Mouse (Mus musculus): ENCODE measurements at regions not wholly inside any gene's neighbourhood (a gene's known extent, or its start where the extent isn't known, plus 50 kb on each side); places are given as distances from the start of the nearest gene placed in this dataset.
"Not testable (repeated sequence)": the region's sequence is repeated elsewhere in the genome, so short reads cannot be mapped to it uniquely, and the experiment has no call there.

DNA sequence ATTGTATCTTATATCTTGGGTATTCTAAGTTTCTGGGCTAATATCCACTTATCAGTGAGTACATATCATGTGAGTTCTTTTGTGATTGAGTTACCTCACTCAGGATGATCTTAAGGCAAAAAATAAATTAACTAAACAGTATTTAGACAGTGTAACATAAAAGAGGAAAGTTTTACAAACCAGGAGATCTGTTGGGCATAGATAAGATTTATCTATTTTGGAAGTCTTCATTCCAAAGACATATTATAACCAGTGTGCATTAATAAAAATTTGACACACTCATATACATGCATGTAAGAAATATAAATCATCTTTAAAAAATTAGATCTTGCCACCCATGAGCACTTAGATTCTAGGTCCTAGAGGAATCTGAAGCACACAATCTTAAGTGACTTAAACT, 343.9 kb upstream of the Fam174a start:
- Histone ChIP-seq H3K4me3 (no peak overlapping the region), H3K27ac (no peak overlapping the region)
- DNase-seq (ENCODE audit: extremely low spot score in 1 of 2, low spot score in 2 of 2) = no peak
- intact Hi-C loops (cut with DNase I) = no loop called here
- no peak for TF ChIP-seq CTCF (IDR thresholded peaks at IDR 0.05)

- intact Hi-C loops (cut with DNase I) = no loop called here
- H3K4me3 ChIP-seq = no peak overlapping the region
- H3K27ac ChIP-seq = no peak overlapping the region
- TF ChIP-seq CTCF (IDR thresholded peaks at IDR 0.05) = no peak
- DNase-seq (ENCODE audit: extremely low spot score in 1 of 2, low spot score in 2 of 2) = no peak
Observed at GRCm38 (mm10) chr1:94970103-94970759, 343.2 kb upstream of the Fam174a start.

- no peak overlapping the region for H3K27ac ChIP-seq
- H3K4me3 ChIP-seq = no peak overlapping the region
- intact Hi-C loops (cut with DNase I) = no loop called here
- DNase-seq (ENCODE audit: extremely low spot score in 1 of 2, low spot score in 2 of 2) = no peak
- no peak for TF ChIP-seq CTCF (IDR thresholded peaks at IDR 0.05)
Observed at GRCm38 (mm10) chr1:94993338-94993737, 320.1 kb upstream of the Fam174a start.

GRCm38 (mm10) chr1:95003900-95004299, 309.5 kb upstream of the Fam174a start:
- no peak for TF ChIP-seq CTCF (IDR thresholded peaks at IDR 0.05)
- Histone ChIP-seq H3K4me3 (no peak overlapping the region), H3K27ac (no peak overlapping the region)
- intact Hi-C loops (cut with DNase I) = no loop called here
- DNase-seq (ENCODE audit: extremely low spot score in 1 of 2, low spot score in 2 of 2) = no peak

- H3K4me3 ChIP-seq = no peak overlapping the region
- intact Hi-C loops (cut with DNase I) = no loop called here
- no peak overlapping the region for H3K27ac ChIP-seq
- no peak for TF ChIP-seq CTCF (IDR thresholded peaks at IDR 0.05)
- no peak for DNase-seq (ENCODE audit: extremely low spot score in 1 of 2, low spot score in 2 of 2)
Observed at GRCm38 (mm10) chr1:95030579-95030978, 282.8 kb upstream of the Fam174a start.

DNA sequence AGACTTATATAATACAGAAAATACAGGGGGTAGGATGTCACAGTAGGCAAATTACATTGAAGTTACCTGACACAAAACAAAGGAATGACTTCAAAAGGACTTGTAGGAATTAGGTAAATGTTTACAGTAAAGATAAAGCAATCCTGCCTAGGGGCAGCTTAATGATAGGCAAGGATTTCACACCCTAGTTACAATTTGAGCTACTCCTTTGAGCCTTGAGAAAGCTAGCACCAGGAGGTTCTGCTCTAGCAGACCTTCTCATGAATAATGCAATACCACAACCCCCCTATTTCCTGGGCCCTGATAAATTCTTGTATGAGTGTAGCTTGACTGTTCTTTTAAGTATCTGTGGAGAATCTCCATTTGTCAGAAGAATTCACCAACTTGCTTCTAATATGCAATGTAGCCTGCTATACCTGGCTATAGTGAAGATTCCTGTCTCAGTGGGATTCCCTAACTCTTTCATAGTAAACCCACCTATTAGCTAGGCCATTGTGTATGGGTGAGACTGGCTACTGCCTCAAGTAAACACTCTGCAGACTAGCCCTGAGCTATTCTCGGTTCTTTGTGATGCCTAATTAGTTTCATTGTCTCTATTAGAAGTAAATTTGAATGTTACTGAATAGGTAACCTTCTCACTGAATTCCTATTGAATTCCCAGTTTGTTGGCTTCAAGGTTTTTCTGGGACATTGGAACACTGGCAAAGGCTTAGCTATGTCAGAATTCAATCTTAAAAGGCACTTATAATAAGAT, 279.6 kb upstream of the Fam174a start:
- intact Hi-C loops (cut with DNase I); H3K27ac ChIP-seq; H3K4me3 ChIP-seq; DNase-seq (ENCODE audit: extremely low spot score in 1 of 2, low spot score in 2 of 2): not testable (repeated sequence)

DNA sequence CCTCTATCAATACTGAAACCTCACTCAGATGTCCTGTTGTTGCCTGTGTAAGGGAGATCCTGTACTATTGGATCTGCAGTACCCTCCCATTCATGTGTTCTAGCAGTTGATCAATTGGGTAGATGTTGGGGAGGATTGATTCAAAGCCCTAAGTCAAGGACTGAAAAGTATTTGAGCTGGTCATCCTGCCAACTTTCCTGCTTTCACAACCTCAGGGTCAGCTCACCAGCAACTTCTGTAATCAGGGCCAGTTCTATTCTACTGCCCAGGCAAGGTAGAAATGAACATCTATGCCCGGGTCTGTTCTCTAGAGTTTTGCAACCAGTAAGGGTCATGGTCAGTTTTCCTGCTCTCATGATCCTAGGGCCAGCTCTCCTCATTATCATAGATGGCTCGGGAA, 275.0 kb upstream of the Fam174a start:
- no peak for DNase-seq (ENCODE audit: extremely low spot score in 1 of 2, low spot score in 2 of 2)
- Histone ChIP-seq H3K27ac (no peak overlapping the region), H3K4me3 (no peak overlapping the region)
- no peak for TF ChIP-seq CTCF (IDR thresholded peaks at IDR 0.05)
- intact Hi-C loops (cut with DNase I) = no loop called here

DNA sequence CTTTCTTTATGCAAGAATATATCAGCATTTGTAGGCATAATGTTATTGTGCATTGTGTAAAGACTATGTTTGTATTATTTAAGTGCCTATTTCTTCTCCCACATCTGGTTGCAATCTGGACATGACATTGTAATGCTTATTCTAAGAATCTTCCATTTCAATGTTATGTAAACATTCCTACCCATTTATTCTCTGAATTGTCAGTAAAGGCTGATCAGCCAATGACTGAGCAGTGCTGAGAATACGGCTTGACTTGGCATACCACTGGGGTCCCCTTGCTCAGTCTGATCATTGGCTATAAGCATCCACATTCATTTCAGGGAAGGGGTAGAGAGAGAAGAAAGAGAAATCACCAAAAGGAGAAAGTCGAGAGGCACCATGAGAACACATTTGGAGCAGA, 273.1 kb upstream of the Fam174a start:
- no peak overlapping the region for H3K27ac ChIP-seq

GRCm38 (mm10) chr1:95043355-95043754, 270.1 kb upstream of the Fam174a start:
- TF ChIP-seq CTCF (IDR thresholded peaks at IDR 0.05) = no peak
- no peak for DNase-seq (ENCODE audit: extremely low spot score in 1 of 2, low spot score in 2 of 2)
- intact Hi-C loops (cut with DNase I) = no loop called here
- Histone ChIP-seq H3K27ac (no peak overlapping the region), H3K4me3 (no peak overlapping the region)

More for the DNA sequence above, 273.1 kb upstream of the Fam174a start:
- no peak for TF ChIP-seq CTCF (IDR thresholded peaks at IDR 0.05)
- DNase-seq (ENCODE audit: extremely low spot score in 1 of 2, low spot score in 2 of 2) = no peak
- intact Hi-C loops (cut with DNase I) = no loop called here
- H3K4me3 ChIP-seq = no peak overlapping the region

DNA sequence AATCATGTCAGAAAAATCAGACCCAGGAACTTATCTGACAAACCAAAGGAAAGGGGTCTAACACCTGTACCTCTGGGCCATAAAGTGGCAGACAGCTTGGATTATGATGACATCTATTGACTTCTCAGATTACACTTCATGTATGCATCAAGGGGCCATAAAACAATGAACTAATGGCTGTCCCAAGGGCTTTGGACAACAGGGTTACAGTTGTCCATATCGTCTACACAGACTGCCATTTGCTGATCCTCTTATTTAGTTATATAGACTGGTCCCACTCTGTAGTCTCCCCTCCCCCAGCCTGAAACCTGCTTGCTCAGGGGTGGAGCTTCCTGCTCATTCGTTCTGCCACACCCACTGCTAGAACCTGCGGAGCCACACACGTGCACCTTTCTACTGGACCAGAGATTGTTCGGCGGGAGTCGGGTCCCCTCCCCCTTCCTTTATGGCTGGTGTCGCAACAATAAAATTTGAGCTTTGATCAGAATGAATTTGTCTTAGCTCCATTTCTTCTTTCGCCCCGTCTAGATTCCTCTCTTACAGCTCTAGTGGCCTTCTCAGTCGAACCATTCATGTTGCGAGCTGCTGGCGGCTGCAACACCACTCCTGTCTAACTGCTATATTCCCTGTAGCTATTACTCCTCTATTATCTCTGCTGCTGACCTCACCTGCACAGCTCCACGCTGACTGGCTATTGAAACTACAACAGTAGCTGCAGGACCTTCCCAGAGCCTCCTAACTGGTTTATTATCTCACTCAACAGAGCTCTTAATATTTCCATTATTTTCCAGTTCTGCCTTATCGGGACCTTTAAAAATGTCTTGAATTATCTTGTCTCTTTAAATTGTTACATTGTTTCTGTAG, 248.9 kb upstream of the Fam174a start:
- no peak for DNase-seq (ENCODE audit: extremely low spot score in 1 of 2, low spot score in 2 of 2)
- H3K4me3 ChIP-seq = no peak overlapping the region
- TF ChIP-seq CTCF (IDR thresholded peaks at IDR 0.05) = no peak
- H3K27ac ChIP-seq = no peak overlapping the region
- intact Hi-C loops (cut with DNase I) = no loop called here

GRCm38 (mm10) chr1:95065620-95066019, 247.8 kb upstream of the Fam174a start:
- Histone ChIP-seq H3K4me3 (no peak overlapping the region), H3K27ac (no peak overlapping the region)
- no peak for TF ChIP-seq CTCF (IDR thresholded peaks at IDR 0.05)
- intact Hi-C loops (cut with DNase I) = no loop called here
- DNase-seq (ENCODE audit: extremely low spot score in 1 of 2, low spot score in 2 of 2) = no peak

DNA sequence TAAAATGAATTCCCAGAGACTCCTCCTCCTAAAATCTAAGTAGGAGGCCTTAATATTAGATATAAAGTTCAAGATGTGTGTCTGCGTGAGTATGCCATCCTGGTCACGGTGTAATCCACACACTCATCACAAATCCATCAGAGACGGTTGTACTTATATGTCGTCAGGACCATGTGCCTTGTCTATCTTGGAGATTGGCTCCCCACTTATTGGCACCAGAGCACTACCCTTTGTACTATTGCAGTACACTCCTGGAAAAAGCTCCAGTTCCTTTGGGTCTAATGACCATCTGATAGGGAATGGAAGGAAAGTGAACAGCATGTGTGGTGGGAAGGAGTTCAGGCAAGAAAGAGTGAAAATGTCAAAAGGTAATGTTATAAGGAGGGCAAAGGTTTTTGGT, 247.4 kb upstream of the Fam174a start:
- no peak for TF ChIP-seq CTCF (IDR thresholded peaks at IDR 0.05)
- Histone ChIP-seq H3K27ac (no peak overlapping the region), H3K4me3 (no peak overlapping the region)
- no peak for DNase-seq (ENCODE audit: extremely low spot score in 1 of 2, low spot score in 2 of 2)
- intact Hi-C loops (cut with DNase I) = no loop called here
